Mouse (Mus musculus) ES-Bruce4 (cell line): ENCODE results near the gene Usp20.

Source experiments
- CTCF ChIP-seq: IDR thresholded peaks from one replicate; pipeline ENCODE4 v1.8.1; 2011; ENCODE audit warnings: low read depth, low read length
- EP300 ChIP-seq: IDR thresholded peaks from 2 replicates; pipeline ENCODE4 v1.6.1; 2011; ENCODE audit warnings: low read depth, low read length; ENCODE audit not compliant: insufficient read depth
- POLR2A ChIP-seq: IDR thresholded peaks from one replicate; pipeline ENCODE4 v1.8.1; 2011; ENCODE audit warnings: low read length; ENCODE audit not compliant: insufficient read depth

- TF ChIP-seq POLR2A (no peak), EP300 (no peak), CTCF (no peak)
Measured at GRCm38 (mm10) chr2:30954797-30955196, 27.3 kb upstream of the Usp20 start.
